Mouse (Mus musculus): Measurements from ENCODE around the gene D1Ertd622e. TPM values are rescaled to one million over a fixed set of nuclear protein-coding genes. Genes with fewer than 3 reads are reported as not detected.

The D1Ertd622e gene
- polyA plus RNA-seq, 1 experiment from 2014 or later, result 12.1 TPM

Other genes with a start within 250 kb of the D1Ertd622e start
- 15.6 and 15.8 TPM in 2 replicates for gene Gin1, start 108.1 kb upstream of the D1Ertd622e start, polyA plus RNA-seq (2016; fragmentation: Nextera tagmentation; extraction: Ambion mirVana)
- 29.3 and 37.2 TPM in 2 replicates for gene Ppip5k2, start 108.3 kb upstream of the D1Ertd622e start, polyA plus RNA-seq (2016; fragmentation: Nextera tagmentation; extraction: Ambion mirVana)